Comparison of ENCODE assay signal across 27 mouse cellular contexts in genomic region chr7:109399299-109399698, GRCm38 (mm10). TPM values are rescaled to one million over a fixed set of nuclear protein-coding genes. Genes with fewer than 3 reads are reported as not detected.
DNase-seq lines count a peak whose midpoint lies in the region; ATAC-seq and TF ChIP-seq lines count a peak whose summit lies in the region.
"Had no signal": no experiment of that assay in that cellular context is flagged by ENCODE, and none has a peak within 500 bp of the region (broad histone marks: within the 10 kb centered on the region; RNA-seq: fewer than 3 reads in every experiment).

No protein-coding gene starts in this region.

- H3K9ac ChIP-seq in forebrain, embryonic 15.5 days (replicated peaks): no peak overlapping the region
- H3K9ac ChIP-seq in forebrain, embryonic 13.5 days: no peak overlapping the region
- H3K9ac ChIP-seq in hindbrain, postnatal 0 days (replicated peaks; ENCODE audit: low read length): no peak overlapping the region
- H3K9ac ChIP-seq: embryonic facial prominence, embryonic 12.5 days; hindbrain, embryonic 12.5 days; kidney, embryonic 15.5 days; limb, embryonic 13.5 days; liver, embryonic 13.5 days; midbrain, embryonic 13.5 days; neural tube, embryonic 12.5 days had no signal

- WGBS in forebrain, embryonic 15.5 days: 49% methylated on average over 3 of the region's 3 CpGs
- WGBS in forebrain, embryonic 13.5 days: 61% methylated on average over 3 of the region's 3 CpGs
- 64% methylated on average over 3 of the region's 3 CpGs for WGBS in hindbrain, postnatal 0 days

- no peak overlapping the region for H3K4me3 ChIP-seq in forebrain, embryonic 15.5 days
- no peak overlapping the region for H3K4me3 ChIP-seq in forebrain, embryonic 13.5 days
- no peak overlapping the region for H3K4me3 ChIP-seq in hindbrain, postnatal 0 days (ENCODE audit: low read length)
- H3K4me3 ChIP-seq: embryonic facial prominence, embryonic 12.5 days; heart, adult 2 months; hindbrain, embryonic 12.5 days; kidney, embryonic 15.5 days; limb, embryonic 13.5 days; liver, embryonic 13.5 days; midbrain, embryonic 13.5 days; neural tube, embryonic 12.5 days had no signal

- H3K27me3 ChIP-seq in forebrain, embryonic 15.5 days: no peaks in the 10 kb centered on the region
- no peaks in the 10 kb centered on the region for H3K27me3 ChIP-seq in forebrain, embryonic 13.5 days
- no peaks in the 10 kb centered on the region for H3K27me3 ChIP-seq in hindbrain, postnatal 0 days (ENCODE audit: insufficient read depth, low read length)
- H3K27me3 ChIP-seq: embryonic facial prominence, embryonic 12.5 days; hindbrain, embryonic 12.5 days; kidney, embryonic 15.5 days; limb, embryonic 13.5 days; liver, embryonic 13.5 days; midbrain, embryonic 13.5 days; neural tube, embryonic 12.5 days had no signal

- H3K4me2 ChIP-seq in forebrain, embryonic 15.5 days (replicated peaks): no peak overlapping the region
- H3K4me2 ChIP-seq in forebrain, embryonic 13.5 days: no peak overlapping the region
- H3K4me2 ChIP-seq in hindbrain, postnatal 0 days (ENCODE audit: low read depth, low read length): no peak overlapping the region
- H3K4me2 ChIP-seq: embryonic facial prominence, embryonic 12.5 days; hindbrain, embryonic 12.5 days; kidney, embryonic 15.5 days; limb, embryonic 13.5 days; liver, embryonic 13.5 days; midbrain, embryonic 13.5 days; neural tube, embryonic 12.5 days had no signal

- no peak for ATAC-seq in forebrain, embryonic 15.5 days (replicated peaks)
- ATAC-seq in forebrain, embryonic 13.5 days: no peak
- ATAC-seq in hindbrain, postnatal 0 days: no peak
- ATAC-seq: CD4-positive, CD25-positive, alpha-beta regulatory T cell, adult 4 months; midbrain, embryonic 13.5 days had no signal

- no peak for TF ChIP-seq CTCF in hindbrain, postnatal 0 days (IDR thresholded peaks at IDR 0.05; ENCODE audit: low read depth)

- no peaks in the 10 kb centered on the region for H3K4me1 ChIP-seq in forebrain, embryonic 15.5 days
- H3K4me1 ChIP-seq in forebrain, embryonic 13.5 days: no peaks in the 10 kb centered on the region
- H3K4me1 ChIP-seq in hindbrain, postnatal 0 days (ENCODE audit: insufficient read depth, low read length): no peaks in the 10 kb centered on the region
- H3K4me1 ChIP-seq: embryonic facial prominence, embryonic 12.5 days; hindbrain, embryonic 12.5 days; kidney, embryonic 15.5 days; limb, embryonic 13.5 days; liver, embryonic 13.5 days; midbrain, embryonic 13.5 days; neural tube, embryonic 12.5 days had no signal

- DNase-seq in brain, adult 2 months (ENCODE audit: low read depth, low spot score): peak; percentile 88
- peak; percentile 55 for DNase-seq in cerebellum, adult 11-12 months
- DNase-seq in cerebellum, postnatal 10 days: peak; percentile 42 to 53
- DNase-seq in urinary bladder, postnatal 4 days (ENCODE audit: low spot score in 2 of 2): no peak
- DNase-seq in hindbrain, postnatal 0 days (ENCODE audit: low spot score): no peak
- DNase-seq: adrenal gland, postnatal 36 days; gastrocnemius, postnatal 36 days; heart, adult 2 months; kidney, adult 11 months; kidney, postnatal 36 days; liver, embryonic 13.5 days; lung, adult 2 months; lung, postnatal 14 days; retina, postnatal 1 day; right cerebral cortex, postnatal 25 days; spleen, adult 18-20 months had no signal

- H3K9me3 ChIP-seq in forebrain, embryonic 15.5 days: no peaks in the 10 kb centered on the region
- H3K9me3 ChIP-seq in forebrain, embryonic 13.5 days (replicated peaks): no peaks in the 10 kb centered on the region
- no peaks in the 10 kb centered on the region for H3K9me3 ChIP-seq in hindbrain, postnatal 0 days (ENCODE audit: low read length)
- H3K9me3 ChIP-seq: embryonic facial prominence, embryonic 12.5 days; hindbrain, embryonic 12.5 days; kidney, embryonic 15.5 days; limb, embryonic 13.5 days; liver, embryonic 13.5 days; midbrain, embryonic 13.5 days; neural tube, embryonic 12.5 days had no signal

- H3K27ac ChIP-seq in forebrain, embryonic 15.5 days (replicated peaks): peak overlapping the region; percentile 27; the same call in 1 of the 2 replicates
- H3K27ac ChIP-seq in forebrain, embryonic 13.5 days: no peak overlapping the region
- no peak overlapping the region for H3K27ac ChIP-seq in hindbrain, postnatal 0 days
- H3K27ac ChIP-seq: embryonic facial prominence, embryonic 12.5 days; heart, adult 2 months; hindbrain, embryonic 12.5 days; kidney, embryonic 15.5 days; limb, embryonic 13.5 days; liver, embryonic 13.5 days; midbrain, embryonic 13.5 days; neural tube, embryonic 12.5 days had no signal

- no peaks in the 10 kb centered on the region for H3K36me3 ChIP-seq in forebrain, embryonic 15.5 days
- H3K36me3 ChIP-seq in forebrain, embryonic 13.5 days (ENCODE audit: poor library complexity, severe bottlenecking): no peaks in the 10 kb centered on the region
- no peaks in the 10 kb centered on the region for H3K36me3 ChIP-seq in hindbrain, postnatal 0 days (ENCODE audit: insufficient read depth, low read length)
- H3K36me3 ChIP-seq: embryonic facial prominence, embryonic 12.5 days; hindbrain, embryonic 12.5 days; kidney, embryonic 15.5 days; limb, embryonic 13.5 days; liver, embryonic 13.5 days; midbrain, embryonic 13.5 days; neural tube, embryonic 12.5 days had no signal

RNA-seq across cellular contexts. Expression of gene Stk33, which starts 39.6 kb away (rescaled TPM):
- polyA plus RNA-seq in forebrain, embryonic 15.5 days (2015; fragmentation: Nextera tagmentation; extraction: Ambion mirVana): 5.8 and 7.0 TPM in 2 replicates
- 8.8 and 9.0 TPM in 2 replicates for polyA plus RNA-seq in forebrain, embryonic 13.5 days (2015; fragmentation: Nextera tagmentation; extraction: Ambion mirVana)
- 3.3 and 4.5 TPM in 2 replicates for total RNA-seq in hindbrain, postnatal 0 days (2014; rRNA removed)
- polyA plus RNA-seq in hindbrain, postnatal 0 days (2015; fragmentation: Nextera tagmentation; extraction: Ambion mirVana): 4.6 and 6.2 TPM in 2 replicates
- total RNA-seq: gastrocnemius, postnatal 36 days; heart, adult 2 months; heart, postnatal 25 days; megakaryocyte, adult 5-6 weeks had no signal
- polyA plus RNA-seq: CD4-positive, CD25-positive, alpha-beta regulatory T cell, adult 4 months; liver, embryonic 13.5 days had no signal

Comparison
In these comparisons a context has a peak if more than half of its experiments do, and no peak if none do; other contexts are left out.
1. DNase-seq: peak in brain, adult 2 months (single experiment), cerebellum, adult 11-12 months (single experiment) and cerebellum, postnatal 10 days (2 of 2); none in urinary bladder, postnatal 4 days (0 of 2) and hindbrain, postnatal 0 days (single experiment).